Mouse (Mus musculus) forebrain, embryonic 12.5 days (tissue): Measurements from ENCODE around the gene Fli1. TPM values are rescaled to one million over a fixed set of nuclear protein-coding genes. Genes with fewer than 3 reads are reported as not detected.
A peak's percentile ranks its signal among the peaks of the same experiment; 100 is the strongest.

Experiments
- ATAC-seq: fragments of 200-750 bp; cut with Nextera tagmentation; 2 replicates; pipeline ENCODE4 v1.8.0; 2017; ENCODE audit warnings: moderate TSS enrichment; ENCODE audit not compliant: low FRiP score
- H3K27ac ChIP-seq: fragments of 300-500 bp; sonication (generic); 2 replicates; pipeline ENCODE4 v1.5.1; 2016; ENCODE audit warnings: mild to moderate bottlenecking
- H3K27me3 ChIP-seq: fragments of 300-500 bp; sonication (generic); 2 replicates; pipeline ENCODE4 v1.6.1; 2016; ENCODE audit warnings: mild to moderate bottlenecking
- H3K36me3 ChIP-seq: fragments of 300-500 bp; sonication (generic); replicated peaks from 2 replicates; pipeline ENCODE4 v1.6.1; 2016; ENCODE audit warnings: mild to moderate bottlenecking
- H3K4me1 ChIP-seq: fragments of 300-500 bp; sonication (generic); 2 replicates; pipeline ENCODE4 v1.6.1; 2016
- H3K4me2 ChIP-seq: fragments of 300-500 bp; sonication (generic); 2 replicates; pipeline ENCODE4 v1.6.1; 2016; ENCODE audit warnings: mild to moderate bottlenecking, moderate library complexity
- H3K4me3 ChIP-seq: fragments of 300-500 bp; sonication (generic); replicated peaks from 2 replicates; pipeline ENCODE4 v1.5.1; 2016; ENCODE audit warnings: mild to moderate bottlenecking
- H3K9ac ChIP-seq: fragments of 300-500 bp; sonication (generic); 2 replicates; pipeline ENCODE4 v1.6.1; 2016; ENCODE audit warnings: mild to moderate bottlenecking
- H3K9me3 ChIP-seq: fragments of 300-500 bp; sonication (generic); 2 replicates; pipeline ENCODE4 v1.6.1; 2016
- WGBS: fragments of 180-500 bp; shearing (Covaris S2); methylation state at CpG from one replicate; pipeline ENCODE4 v1.1.7; 2016; 5-methylcytosine and 5-hydroxymethylcytosine counted together
- polyA plus RNA-seq: library from polyadenylated mRNA; unstranded; fragments of >200 nt; fragmentation: Nextera tagmentation; extraction: Ambion mirVana; gene quantifications from 2 replicates; pipeline ENCODE4 v1.2.1, GENCODE M21; 2016

The Fli1 gene
- polyA plus RNA-seq, 1 experiment from 2014 or later: 9.4 TPM

DNA sequence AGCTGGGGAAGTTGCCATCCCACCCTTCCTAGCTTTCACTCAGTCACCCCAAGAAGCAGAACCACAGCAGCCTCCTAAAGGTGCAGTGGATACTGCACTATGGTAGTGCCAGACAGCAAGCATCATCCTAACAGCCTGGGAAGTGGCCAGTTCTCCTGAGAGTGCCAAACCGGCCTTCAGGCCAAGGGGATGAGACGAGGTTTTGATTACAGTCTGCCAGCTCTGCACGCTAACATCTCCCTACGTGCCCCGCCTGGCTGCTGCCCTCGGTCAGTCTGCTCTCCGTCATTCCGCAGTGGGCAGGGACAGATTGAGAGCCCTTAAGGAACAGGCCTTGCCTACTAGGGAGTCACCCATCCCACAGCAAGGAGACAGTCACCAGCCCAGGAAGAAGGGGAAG is 75.8 kb downstream of the Fli1 start:
- no peaks in the 10 kb centered on the region for H3K9me3 ChIP-seq
- no peak overlapping the region for H3K4me3 ChIP-seq
- no peak overlapping the region for H3K27ac ChIP-seq
- no peak for ATAC-seq
- 74% methylated on average over 8 of the region's 8 CpGs for WGBS
- no peak overlapping the region for H3K4me2 ChIP-seq
- H3K36me3 ChIP-seq: no peaks in the 10 kb centered on the region
- peaks cover 13% of the 10 kb centered on the region for H3K4me1 ChIP-seq
- H3K9ac ChIP-seq: no peak overlapping the region
- H3K27me3 ChIP-seq: 0 out of 2 replicates have a peak, but pooled peaks cover 2% of the 10 kb centered on the region

DNA sequence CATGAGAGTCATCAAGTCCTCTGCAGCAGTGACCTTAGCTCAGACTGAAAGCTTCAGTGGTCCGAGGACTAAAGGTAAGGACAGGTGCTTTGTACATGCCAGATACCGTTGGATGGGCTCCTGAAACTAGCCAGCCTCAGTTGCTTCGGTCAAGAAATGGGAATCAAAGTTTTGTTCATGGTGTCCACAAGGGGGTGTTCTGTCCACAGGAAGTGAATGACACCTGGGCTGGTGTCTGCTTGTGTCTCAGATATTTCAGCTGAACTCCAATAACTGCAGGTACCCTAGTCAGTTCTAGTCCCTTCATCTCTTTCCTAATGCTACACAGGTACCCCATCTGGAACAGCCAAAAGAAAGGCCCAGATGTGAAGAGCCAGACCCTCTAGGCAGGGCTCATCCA is 86.0 kb downstream of the Fli1 start:
- no peaks in the 10 kb centered on the region for H3K36me3 ChIP-seq
- H3K27ac ChIP-seq: no peak overlapping the region
- H3K27me3 ChIP-seq: peaks cover 4% of the 10 kb centered on the region; the same call in 1 of the 2 replicates
- H3K9ac ChIP-seq: no peak overlapping the region
- ATAC-seq: no peak
- no peaks in the 10 kb centered on the region for H3K9me3 ChIP-seq
- H3K4me3 ChIP-seq: no peak overlapping the region
- 76% methylated on average over 3 of the region's 3 CpGs for WGBS
- no peaks in the 10 kb centered on the region for H3K4me1 ChIP-seq
- H3K4me2 ChIP-seq: no peak overlapping the region

DNA sequence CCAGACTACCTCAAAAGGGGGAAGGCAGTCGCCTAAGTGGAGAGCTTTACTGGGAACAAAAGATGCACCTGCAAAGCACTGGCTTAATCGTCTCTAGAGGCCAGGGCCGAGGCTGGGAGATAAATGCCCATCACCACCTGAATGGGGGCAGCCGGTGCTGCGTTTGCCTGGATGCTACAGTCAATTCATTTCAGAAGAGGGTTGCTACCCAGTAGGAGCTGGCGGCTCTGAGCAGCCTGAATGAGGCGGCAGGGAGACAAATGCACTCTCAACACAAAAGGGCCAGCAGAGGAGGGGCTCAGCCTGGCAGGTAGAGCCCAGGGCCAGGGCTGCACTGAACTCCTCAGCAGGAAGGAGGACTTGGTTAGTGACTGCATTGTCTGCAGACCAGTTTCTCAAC is 92.5 kb downstream of the Fli1 start:
- Histone ChIP-seq H3K27me3 (0 out of 2 replicates have a peak, but pooled peaks cover 4% of the 10 kb centered on the region), H3K4me2 (no peak overlapping the region), H3K9ac (no peak overlapping the region), H3K4me1 (peaks cover 7% of the 10 kb centered on the region), H3K27ac (no peak overlapping the region), H3K4me3 (no peak overlapping the region), H3K36me3 (no peaks in the 10 kb centered on the region), H3K9me3 (no peaks in the 10 kb centered on the region)
- ATAC-seq: peak; percentile 36; the same call in 1 of the 2 replicates
- WGBS: 5% methylated on average over 7 of the region's 7 CpGs

DNA sequence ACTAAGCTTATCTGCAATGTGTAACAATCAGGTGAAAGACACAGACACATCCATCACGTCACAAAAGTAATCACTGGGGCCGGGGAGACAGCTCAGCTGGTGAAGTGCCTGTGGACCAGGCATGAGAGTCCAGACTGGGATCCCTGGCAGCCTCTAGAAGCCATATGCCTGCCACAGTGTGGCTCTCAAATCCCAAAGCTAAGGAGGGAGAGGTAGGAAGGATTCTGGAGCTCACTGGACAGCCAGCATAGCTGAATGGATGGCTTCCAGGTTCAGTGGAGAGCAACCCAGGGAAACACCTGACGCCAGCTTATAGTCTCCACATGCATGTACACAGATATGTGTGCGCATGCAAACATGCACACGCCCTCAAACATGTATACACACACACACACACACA is 93.9 kb downstream of the Fli1 start:
- Histone ChIP-seq H3K4me1 (peaks cover 7% of the 10 kb centered on the region), H3K4me3 (no peak overlapping the region), H3K4me2 (no peak overlapping the region), H3K36me3 (no peaks in the 10 kb centered on the region), H3K27ac (no peak overlapping the region), H3K27me3 (0 out of 2 replicates have a peak, but pooled peaks cover 4% of the 10 kb centered on the region), H3K9me3 (no peaks in the 10 kb centered on the region), H3K9ac (no peak overlapping the region)
- 81% methylated on average over 5 of the region's 5 CpGs for WGBS
- no peak for ATAC-seq

DNA sequence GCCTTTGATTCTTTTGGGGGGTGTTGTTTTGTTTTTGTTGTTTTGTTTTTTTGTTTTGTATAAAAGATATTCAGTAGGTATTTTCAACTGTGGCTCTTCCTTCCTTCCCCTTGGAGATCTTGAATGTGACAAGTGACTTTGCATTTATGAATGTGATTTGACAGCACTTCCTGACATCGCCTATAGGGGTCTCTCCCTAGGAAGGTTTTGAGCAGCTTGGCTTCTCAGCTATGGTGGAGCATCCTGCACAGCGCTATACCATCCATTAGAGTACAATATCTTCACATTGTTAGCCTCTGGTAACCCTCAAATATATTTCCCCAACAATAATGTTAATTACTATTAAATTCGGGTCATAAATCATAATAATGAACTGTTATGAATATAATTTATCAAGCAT is 96.9 kb downstream of the Fli1 start:
- ATAC-seq: no peak
- no peaks in the 10 kb centered on the region for H3K9me3 ChIP-seq
- WGBS: 62% methylated on average over 3 of the region's 3 CpGs
- H3K36me3 ChIP-seq: no peaks in the 10 kb centered on the region
- H3K4me1 ChIP-seq: peaks cover 7% of the 10 kb centered on the region
- no peak overlapping the region for H3K9ac ChIP-seq
- H3K27me3 ChIP-seq: 0 out of 2 replicates have a peak, but pooled peaks cover 8% of the 10 kb centered on the region
- H3K4me3 ChIP-seq: no peak overlapping the region
- H3K4me2 ChIP-seq: no peak overlapping the region
- no peak overlapping the region for H3K27ac ChIP-seq

DNA sequence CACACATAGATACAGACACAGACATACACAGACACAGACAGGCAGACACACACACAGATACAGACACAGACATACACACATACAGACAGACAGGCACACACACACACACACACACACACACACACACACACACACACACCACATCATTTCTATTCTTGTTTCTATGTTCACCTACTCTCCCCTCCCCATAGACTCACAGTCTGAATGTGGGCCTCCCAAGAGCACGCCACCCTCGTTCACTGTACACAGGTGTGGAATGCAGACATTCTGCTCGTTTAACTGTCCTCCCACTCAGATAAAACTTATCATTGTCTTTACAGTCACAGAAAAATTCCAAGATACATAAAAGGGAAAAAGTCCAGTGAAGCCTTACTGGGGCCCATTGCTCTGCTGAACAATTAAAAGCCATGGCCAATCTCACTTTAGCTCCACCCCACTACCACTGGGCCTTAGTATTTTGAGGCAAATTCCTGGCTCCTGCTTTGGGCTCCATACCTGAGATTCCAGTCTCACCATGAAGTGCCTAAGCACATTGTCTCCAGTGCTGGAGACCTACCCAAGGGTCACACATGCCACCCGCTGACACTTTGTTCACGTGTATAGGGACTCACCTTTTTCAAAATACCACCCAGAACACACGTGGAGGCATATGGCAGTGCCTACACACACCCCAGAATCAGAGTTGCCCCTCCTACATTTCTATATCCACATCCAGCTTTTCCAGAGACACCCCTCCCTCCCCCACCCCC is 98.0 kb downstream of the Fli1 start:
- no peak for ATAC-seq
- Histone ChIP-seq H3K27me3 (0 out of 2 replicates have a peak, but pooled peaks cover 6% of the 10 kb centered on the region), H3K4me1 (peaks cover under 1% of the 10 kb centered on the region), H3K9me3 (no peaks in the 10 kb centered on the region), H3K9ac (no peak overlapping the region), H3K4me3 (no peak overlapping the region), H3K27ac (no peak overlapping the region), H3K36me3 (no peaks in the 10 kb centered on the region), H3K4me2 (no peak overlapping the region)
- 74% methylated on average over 6 of the region's 6 CpGs for WGBS

DNA sequence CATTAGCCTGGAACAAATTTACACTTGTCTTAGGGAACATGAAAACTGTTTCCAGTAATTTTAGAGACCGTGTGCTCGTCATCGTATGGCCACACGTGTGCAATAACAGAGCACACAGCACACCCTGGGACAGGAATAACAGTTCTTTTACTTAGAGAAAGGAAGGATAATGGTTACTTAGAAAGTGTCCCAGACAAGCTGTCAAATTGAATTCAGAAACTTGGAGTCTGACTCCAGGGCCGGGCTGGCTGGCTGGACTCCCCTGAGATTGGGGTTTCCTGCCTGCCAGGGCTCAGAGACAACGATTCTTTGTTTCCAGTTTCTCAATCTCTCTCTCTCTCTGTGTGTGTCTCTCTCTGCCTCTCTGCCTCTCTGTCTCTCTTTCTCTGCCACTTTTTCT is 98.8 kb downstream of the Fli1 start:
- whole genome bisulfite sequencing: 62% methylated on average over 6 of the region's 6 CpGs
- ATAC-seq: no peak
- Histone ChIP-seq H3K36me3 (no peaks in the 10 kb centered on the region), H3K9ac (no peak overlapping the region), H3K27me3 (0 out of 2 replicates have a peak, but pooled peaks cover 4% of the 10 kb centered on the region), H3K4me1 (no peaks in the 10 kb centered on the region; the same call in 1 of the 2 replicates), H3K27ac (no peak overlapping the region; the same call in 1 of the 2 replicates), H3K4me3 (no peak overlapping the region), H3K4me2 (no peak overlapping the region), H3K9me3 (no peaks in the 10 kb centered on the region)

DNA sequence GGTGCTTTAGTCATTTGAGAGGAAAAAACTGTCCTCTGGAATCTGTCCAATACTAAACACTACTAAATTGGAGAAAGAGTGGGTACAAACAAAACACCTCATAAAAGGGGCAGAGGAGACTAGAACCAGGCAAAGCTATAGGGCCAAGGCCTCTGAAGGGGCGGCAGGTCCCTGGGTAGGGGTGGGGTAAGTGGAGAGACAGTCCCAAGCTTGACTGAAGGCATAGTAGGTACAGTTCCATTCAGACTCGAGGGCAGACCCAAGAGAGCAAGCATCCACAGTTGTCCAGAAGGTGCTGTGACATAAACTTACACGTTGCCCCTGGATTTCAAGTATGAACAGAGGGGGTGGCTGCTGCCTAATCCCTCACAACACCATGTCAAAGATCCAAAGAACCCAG is 99.5 kb downstream of the Fli1 start:
- Histone ChIP-seq H3K4me2 (no peak overlapping the region), H3K4me1 (no peaks in the 10 kb centered on the region; the same call in 1 of the 2 replicates), H3K27ac (no peak overlapping the region), H3K9ac (no peak overlapping the region), H3K4me3 (no peak overlapping the region), H3K9me3 (no peaks in the 10 kb centered on the region), H3K27me3 (0 out of 2 replicates have a peak, but pooled peaks cover 4% of the 10 kb centered on the region), H3K36me3 (no peaks in the 10 kb centered on the region)
- ATAC-seq: no peak
- 60% methylated on average over 3 of the region's 3 CpGs for WGBS

DNA sequence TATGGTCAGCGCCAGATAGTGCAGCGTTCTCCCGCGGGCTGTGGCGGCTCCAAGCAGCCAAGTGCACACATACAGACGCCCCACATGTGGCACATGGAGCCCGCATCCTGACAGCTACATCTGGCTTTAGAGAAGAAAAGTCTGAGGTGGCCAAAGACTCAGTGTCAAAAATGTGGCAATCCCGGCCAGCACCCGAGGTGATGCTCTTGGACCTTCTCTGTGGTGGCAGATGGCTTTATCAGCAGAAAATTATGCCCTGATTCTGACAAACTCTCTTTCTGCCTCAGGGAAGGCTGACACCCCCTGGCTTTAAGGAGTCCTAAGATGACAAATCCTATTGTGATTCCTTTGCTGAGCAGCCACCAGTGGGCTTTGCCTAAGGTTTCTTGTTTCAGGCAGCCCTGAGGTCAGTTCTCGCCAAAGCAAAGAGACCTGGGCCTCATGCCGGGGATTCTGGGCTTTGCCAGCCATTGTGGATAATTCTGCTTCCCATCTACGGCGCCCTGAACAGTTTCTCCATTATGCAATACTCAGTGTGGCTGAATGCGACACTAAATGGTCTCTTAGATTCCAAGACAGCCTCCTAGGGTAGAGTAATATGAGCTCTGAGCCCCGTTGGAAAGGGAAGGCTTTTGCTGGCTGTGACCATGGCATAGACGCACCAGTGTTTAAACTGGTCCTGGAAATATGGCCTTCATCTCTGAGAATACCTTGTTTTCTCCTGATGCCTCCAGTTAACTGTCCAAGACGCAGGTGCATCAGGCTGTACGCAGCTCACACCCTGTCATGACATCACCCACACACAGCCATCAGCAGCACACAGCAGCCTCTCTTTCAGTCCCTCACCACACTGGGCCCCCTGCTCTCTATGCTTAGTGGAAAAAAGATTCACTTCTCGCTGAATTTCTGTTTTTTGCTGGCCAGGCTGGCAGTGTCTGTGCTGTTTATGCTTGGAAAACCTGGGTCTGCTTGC is 108.1 kb downstream of the Fli1 start:
- no peaks in the 10 kb centered on the region for H3K36me3 ChIP-seq
- no peak overlapping the region for H3K4me2 ChIP-seq
- WGBS: 64% methylated on average over 19 of the region's 19 CpGs
- H3K4me3 ChIP-seq: no peak overlapping the region
- no peaks in the 10 kb centered on the region for H3K9me3 ChIP-seq
- peaks cover 8% of the 10 kb centered on the region; the same call in 1 of the 2 replicates for H3K4me1 ChIP-seq
- H3K27me3 ChIP-seq: no peaks in the 10 kb centered on the region
- H3K9ac ChIP-seq: no peak overlapping the region
- ATAC-seq: no peak
- H3K27ac ChIP-seq: peak overlapping the region; percentile 43; the same call in 1 of the 2 replicates

DNA sequence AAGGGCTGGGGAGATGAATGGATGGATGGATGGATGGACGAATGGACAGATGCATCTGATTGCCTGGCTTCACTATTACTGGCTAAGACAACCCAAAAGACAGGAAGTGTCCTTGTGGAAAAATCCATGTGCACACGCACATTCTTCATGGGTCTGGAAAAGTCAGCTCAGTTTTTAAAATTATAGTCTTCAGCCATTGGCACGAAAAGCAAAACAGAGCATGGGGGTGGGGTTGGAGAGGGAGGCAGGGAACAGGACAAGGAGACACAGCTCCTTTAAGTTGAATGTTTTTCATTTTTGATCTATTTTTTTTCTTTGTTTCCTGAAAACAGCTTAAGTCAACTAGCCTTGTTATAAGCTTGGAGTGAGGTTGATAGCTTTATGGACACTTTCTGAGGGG is 111.6 kb downstream of the Fli1 start:
- Histone ChIP-seq H3K9ac (no peak overlapping the region), H3K4me2 (no peak overlapping the region), H3K9me3 (no peaks in the 10 kb centered on the region), H3K27me3 (no peaks in the 10 kb centered on the region), H3K4me1 (peaks cover 8% of the 10 kb centered on the region; the same call in 1 of the 2 replicates), H3K4me3 (no peak overlapping the region), H3K36me3 (no peaks in the 10 kb centered on the region), H3K27ac (no peak overlapping the region)
- no peak for ATAC-seq
- WGBS: 85% methylated on average over 3 of the region's 3 CpGs

DNA sequence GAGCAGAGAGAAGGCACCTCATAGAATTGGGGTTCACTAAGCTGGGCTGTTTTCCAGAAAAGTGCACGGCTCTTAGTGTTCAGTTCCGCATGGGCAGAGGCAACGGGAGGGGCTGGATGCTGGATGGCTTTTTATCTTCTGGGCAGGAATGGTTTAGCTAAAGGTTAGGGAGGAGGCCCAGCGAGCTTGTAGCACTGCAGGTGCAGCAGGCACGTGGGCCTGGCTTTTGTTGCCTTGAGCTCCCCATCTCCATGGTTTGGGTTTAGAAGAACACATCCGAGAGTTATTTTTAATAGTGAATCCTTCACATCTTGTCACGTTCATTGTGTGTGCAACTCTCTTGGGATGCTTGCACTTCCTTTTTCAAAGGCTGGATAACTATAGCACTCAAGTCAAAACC is 117.3 kb downstream of the Fli1 start:
- H3K4me2 ChIP-seq: no peak overlapping the region
- H3K36me3 ChIP-seq: no peaks in the 10 kb centered on the region
- ATAC-seq: no peak
- H3K4me1 ChIP-seq: no peaks in the 10 kb centered on the region
- 74% methylated on average over 7 of the region's 7 CpGs for WGBS
- H3K27me3 ChIP-seq: 0 out of 2 replicates have a peak, but pooled peaks cover 4% of the 10 kb centered on the region
- H3K9ac ChIP-seq: no peak overlapping the region
- H3K4me3 ChIP-seq: no peak overlapping the region
- no peaks in the 10 kb centered on the region for H3K9me3 ChIP-seq
- no peak overlapping the region for H3K27ac ChIP-seq

DNA sequence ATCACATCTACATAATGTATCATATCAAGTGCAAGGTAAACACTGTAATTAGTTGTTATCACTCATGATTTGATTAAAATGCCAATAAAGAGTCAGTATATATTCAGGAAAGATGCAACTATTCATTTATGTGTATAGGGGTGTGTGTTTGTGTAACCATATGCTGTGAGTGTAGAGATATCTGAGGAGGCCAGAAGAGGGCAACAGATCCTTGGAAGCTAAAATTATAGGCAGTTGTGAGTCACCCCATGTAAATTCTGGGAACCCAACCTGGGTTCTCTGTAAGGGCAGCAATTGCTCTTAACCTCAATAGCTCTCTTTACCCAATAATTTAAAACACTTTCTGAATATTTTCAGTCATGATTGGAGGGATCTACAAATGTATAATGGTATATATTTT is 122.0 kb downstream of the Fli1 start:
- Histone ChIP-seq H3K9ac (no peak overlapping the region), H3K4me3 (no peak overlapping the region), H3K4me2 (no peak overlapping the region), H3K27ac (no peak overlapping the region), H3K36me3 (no peaks in the 10 kb centered on the region), H3K27me3 (peaks cover 18% of the 10 kb centered on the region), H3K4me1 (peaks cover 8% of the 10 kb centered on the region), H3K9me3 (no peaks in the 10 kb centered on the region)
- ATAC-seq: no peak
